8 mouse cellular contexts compared by ENCODE assay signal in genomic region chr4:137367275-137368088, GRCm38 (mm10). TPM values are rescaled to one million over a fixed set of nuclear protein-coding genes. Genes with fewer than 3 reads are reported as not detected.
DNase-seq lines count a peak whose midpoint lies in the region; ATAC-seq lines count a peak whose summit lies in the region.

No protein-coding gene starts in this region.

- H3K4me1 ChIP-seq in stomach, embryonic 14.5 days (ENCODE audit: control insufficient read depth, insufficient read depth, low read length), result 0 out of 2 replicates have a peak, but pooled peaks cover 14% of the 10 kb centered on the region

- H3K36me3 ChIP-seq in stomach, embryonic 14.5 days (ENCODE audit: control insufficient read depth, insufficient read depth, low read length), result no peaks in the 10 kb centered on the region

- no peaks in the 10 kb centered on the region for H3K27me3 ChIP-seq in stomach, embryonic 14.5 days (ENCODE audit: control insufficient read depth, insufficient read depth, low read length)

- DNase-seq in layer of hippocampus, adult 9-11 months, result peak; percentile 73
- DNase-seq in layer of hippocampus, adult 18-20 months (ENCODE audit: low spot score in 2 of 2), result no peak
- DNase-seq in brain, adult 2 months (ENCODE audit: low read depth, low spot score), result peak; percentile 62
- DNase-seq in heart, postnatal 4 days, result peak; percentile 40
- peak; percentile 81 to 85 for DNase-seq in lung, adult 18-20 months
- no peak for DNase-seq in embryo, embryonic 10.5 days (ENCODE audit: low spot score)
- no peak for DNase-seq in urinary bladder, postnatal 10 days (ENCODE audit: low spot score)

- no peak overlapping the region for H3K9ac ChIP-seq in stomach, embryonic 14.5 days (replicated peaks; ENCODE audit: low read depth, low read length)

- no peak overlapping the region for H3K4me3 ChIP-seq in stomach, embryonic 14.5 days (ENCODE audit: low read depth, low read length)

- no peak overlapping the region for H3K4me2 ChIP-seq in stomach, embryonic 14.5 days (replicated peaks; ENCODE audit: low read depth, low read length)

- no peaks in the 10 kb centered on the region for H3K9me3 ChIP-seq in stomach, embryonic 14.5 days (ENCODE audit: control insufficient read depth, low read depth, low read length)

- peak overlapping the region; percentile 7; the same call in 1 of the 2 replicates for H3K27ac ChIP-seq in stomach, embryonic 14.5 days (ENCODE audit: low read length)

- peak; percentile 47; the same call in 1 of the 2 replicates for ATAC-seq in stomach, embryonic 14.5 days (ENCODE audit: insufficient number of reproducible peaks, insufficient read depth, low FRiP score, low read depth)

- WGBS in stomach, embryonic 14.5 days, result 24% methylated on average over 5 of the region's 5 CpGs

RNA-seq across cellular contexts. Expression of gene Cdc42, which starts 10.0 kb away (rescaled TPM):
- total RNA-seq in layer of hippocampus, adult 18-20 months (2021), result 100 to 1,000 TPM; 285 to 289 TPM
- 100 to 1,000 TPM; 276 to 285 TPM for total RNA-seq in heart, postnatal 4 days (2021)
- polyA plus RNA-seq in stomach, embryonic 14.5 days (2014; fragmentation: Nextera tagmentation; extraction: Ambion mirVana), result 707 and 719 TPM in 2 replicates

RNA-seq across cellular contexts. Expression of gene Cela3a, which starts 42.1 kb away (rescaled TPM):
- total RNA-seq in layer of hippocampus, adult 18-20 months (2021), result not detected
- not detected for total RNA-seq in heart, postnatal 4 days (2021)
- polyA plus RNA-seq in stomach, embryonic 14.5 days (2014; fragmentation: Nextera tagmentation; extraction: Ambion mirVana), result not detected in 2 replicates

Comparison
In these comparisons a context has a peak if more than half of its experiments do, and no peak if none do; other contexts are left out.
1. DNase-seq: peak in layer of hippocampus, adult 9-11 months (single experiment), brain, adult 2 months (single experiment), heart, postnatal 4 days (single experiment) and lung, adult 18-20 months (2 of 2); none in layer of hippocampus, adult 18-20 months (0 of 2), embryo, embryonic 10.5 days (single experiment) and urinary bladder, postnatal 10 days (single experiment).